Mouse (Mus musculus): ENCODE results near the gene 1700092M07Rik. TPM values are rescaled to one million over a fixed set of nuclear protein-coding genes. Genes with fewer than 3 reads are reported as not detected.
"Not testable (repeated sequence)": the region's sequence is repeated elsewhere in the genome, so short reads cannot be mapped to it uniquely, and the experiment has no call there.

The 1700092M07Rik gene
- polyA plus RNA-seq, 1 experiment from 2014 or later = 1.9 TPM

GRCm38 (mm10) chr19:8721378-8721777 is 19.1 kb upstream of the 1700092M07Rik start:
- WGBS = 82% methylated on average over 1 of the region's 1 CpGs
- H3K27ac ChIP-seq = no peak overlapping the region
- peak overlapping the region; percentile 43; the same call in 1 of the 2 replicates for H3K9ac ChIP-seq
- no peak for ATAC-seq (ENCODE audit: low FRiP score)
- H3K9me3 ChIP-seq = no peaks in the 10 kb centered on the region
- peaks cover 41% of the 10 kb centered on the region for H3K4me1 ChIP-seq (replicated peaks)
- no peaks in the 10 kb centered on the region for H3K27me3 ChIP-seq
- no peak overlapping the region; the same call in 1 of the 2 replicates for H3K4me3 ChIP-seq
- H3K4me2 ChIP-seq = peak overlapping the region; percentile 76
- peaks cover 20% of the 10 kb centered on the region for H3K36me3 ChIP-seq

GRCm38 (mm10) chr19:8722021-8722420 is 18.5 kb upstream of the 1700092M07Rik start:
- Histone ChIP-seq H3K4me1 (replicated peaks) (peaks cover 41% of the 10 kb centered on the region), H3K27me3 (no peaks in the 10 kb centered on the region)
- WGBS = 66% methylated on average over 4 of the region's 4 CpGs

GRCm38 (mm10) chr19:8722559-8722906 is 18.0 kb upstream of the 1700092M07Rik start:
- peak; percentile 44 for ATAC-seq (ENCODE audit: low FRiP score)
- peak overlapping the region; percentile 96 for H3K9ac ChIP-seq
- H3K4me1 ChIP-seq (replicated peaks) = peaks cover 41% of the 10 kb centered on the region
- no peaks in the 10 kb centered on the region for H3K9me3 ChIP-seq
- H3K4me3 ChIP-seq = peak overlapping the region; percentile 68
- H3K27me3 ChIP-seq = no peaks in the 10 kb centered on the region
- WGBS = 2% methylated on average over 5 of the region's 5 CpGs
- peak overlapping the region; percentile 76 for H3K4me2 ChIP-seq
- H3K27ac ChIP-seq = peak overlapping the region; percentile 96
- H3K36me3 ChIP-seq = peaks cover 28% of the 10 kb centered on the region

More at GRCm38 (mm10) chr19:8722021-8722420, 18.5 kb upstream of the 1700092M07Rik start:
- H3K4me3 ChIP-seq = peak overlapping the region; percentile 68
- H3K9me3 ChIP-seq = no peaks in the 10 kb centered on the region
- H3K9ac ChIP-seq = peak overlapping the region; percentile 96
- H3K27ac ChIP-seq = peak overlapping the region; percentile 96
- ATAC-seq (ENCODE audit: low FRiP score) = no peak
- peak overlapping the region; percentile 76 for H3K4me2 ChIP-seq
- H3K36me3 ChIP-seq = peaks cover 26% of the 10 kb centered on the region

GRCm38 (mm10) chr19:8722907-8723573 is 17.5 kb upstream of the 1700092M07Rik start, which contains the start of gene Slc3a2:
Slc3a2 (minus strand) TSS chr19:8723369.
- Histone ChIP-seq H3K27me3 (no peaks in the 10 kb centered on the region), H3K27ac (peak within 1 kb of the TSS; percentile 96), H3K36me3 (peaks cover 28% of the 10 kb centered on the region), H3K9me3 (no peaks in the 10 kb centered on the region), H3K4me3 (peak within 1 kb of the TSS; percentile 68), H3K4me2 (peak within 1 kb of the TSS; percentile 76), H3K4me1 (replicated peaks) (peaks cover 41% of the 10 kb centered on the region), H3K9ac (peak within 1 kb of the TSS; percentile 96)
- ATAC-seq (ENCODE audit: low FRiP score) = peak; percentile 96
- WGBS = under 1% methylated on average over 50 of the region's 50 CpGs

GRCm38 (mm10) chr19:8723574-8724346 is 16.8 kb upstream of the 1700092M07Rik start:
- H3K27me3 ChIP-seq = no peaks in the 10 kb centered on the region
- ATAC-seq (ENCODE audit: low FRiP score) = no peak
- H3K4me1 ChIP-seq (replicated peaks) = peaks cover 41% of the 10 kb centered on the region
- WGBS = under 1% methylated on average over 20 of the region's 20 CpGs
- peak overlapping the region; percentile 76 for H3K4me2 ChIP-seq
- H3K4me3 ChIP-seq = peak overlapping the region; percentile 68
- H3K9me3 ChIP-seq = no peaks in the 10 kb centered on the region
- H3K9ac ChIP-seq = peak overlapping the region; percentile 96
- peak overlapping the region; percentile 84 for H3K27ac ChIP-seq
- H3K36me3 ChIP-seq = peaks cover 28% of the 10 kb centered on the region

- peak overlapping the region; percentile 96 for H3K9ac ChIP-seq
- 1% methylated on average over 2 of the region's 2 CpGs for WGBS
- peak overlapping the region; percentile 84 for H3K27ac ChIP-seq
- no peak for ATAC-seq (ENCODE audit: low FRiP score)
- peaks cover 41% of the 10 kb centered on the region for H3K4me1 ChIP-seq (replicated peaks)
- no peaks in the 10 kb centered on the region for H3K9me3 ChIP-seq
- peak overlapping the region; percentile 68 for H3K4me3 ChIP-seq
- H3K36me3 ChIP-seq = peaks cover 28% of the 10 kb centered on the region
- no peaks in the 10 kb centered on the region for H3K27me3 ChIP-seq
- peak overlapping the region; percentile 76 for H3K4me2 ChIP-seq
Measured at GRCm38 (mm10) chr19:8724392-8724791, 16.1 kb upstream of the 1700092M07Rik start.

- peak overlapping the region; percentile 68 for H3K4me3 ChIP-seq
- H3K4me2 ChIP-seq = peak overlapping the region; percentile 76
- peak overlapping the region; percentile 96 for H3K9ac ChIP-seq
- 0 out of 2 replicates have a peak overlapping the region, but pooled peaks have one; percentile 84 for H3K27ac ChIP-seq
- H3K9me3 ChIP-seq = no peaks in the 10 kb centered on the region
- no peaks in the 10 kb centered on the region for H3K27me3 ChIP-seq
- H3K36me3 ChIP-seq = peaks cover 28% of the 10 kb centered on the region
- ATAC-seq (ENCODE audit: low FRiP score) = no peak
- 54% methylated on average over 4 of the region's 4 CpGs for WGBS
- peaks cover 41% of the 10 kb centered on the region for H3K4me1 ChIP-seq (replicated peaks)
Measured at GRCm38 (mm10) chr19:8725081-8725613, 15.4 kb upstream of the 1700092M07Rik start.

GRCm38 (mm10) chr19:8726609-8727390 is 13.7 kb upstream of the 1700092M07Rik start:
- Histone ChIP-seq H3K9ac (no peak overlapping the region), H3K27me3 (no peaks in the 10 kb centered on the region), H3K9me3 (no peaks in the 10 kb centered on the region), H3K4me1 (replicated peaks) (peaks cover 30% of the 10 kb centered on the region), H3K4me2 (no peak overlapping the region), H3K27ac (no peak overlapping the region), H3K4me3 (no peak overlapping the region), H3K36me3 (peaks cover 28% of the 10 kb centered on the region)
- no peak for ATAC-seq (ENCODE audit: low FRiP score)
- 18% methylated on average over 3 of the region's 3 CpGs for WGBS

- no peak overlapping the region for H3K4me2 ChIP-seq
- H3K27me3 ChIP-seq = no peaks in the 10 kb centered on the region; the same call in 1 of the 2 replicates
- no peaks in the 10 kb centered on the region for H3K9me3 ChIP-seq
- H3K36me3 ChIP-seq = peaks cover 28% of the 10 kb centered on the region
- ATAC-seq (ENCODE audit: low FRiP score) = no peak
- peaks cover 22% of the 10 kb centered on the region for H3K4me1 ChIP-seq (replicated peaks)
- no peak overlapping the region for H3K27ac ChIP-seq
- H3K4me3 ChIP-seq = no peak overlapping the region
- 35% methylated on average over 5 of the region's 5 CpGs for WGBS
- H3K9ac ChIP-seq = no peak overlapping the region
Measured at GRCm38 (mm10) chr19:8727495-8728114, 12.9 kb upstream of the 1700092M07Rik start.

GRCm38 (mm10) chr19:8728335-8729099 is 12.0 kb upstream of the 1700092M07Rik start:
- ATAC-seq (ENCODE audit: low FRiP score); H3K4me3 ChIP-seq; H3K9me3 ChIP-seq; H3K4me2 ChIP-seq; H3K27ac ChIP-seq; H3K27me3 ChIP-seq; H3K9ac ChIP-seq: not testable (repeated sequence)
- peaks cover 28% of the 10 kb centered on the region for H3K36me3 ChIP-seq
- WGBS = 47% methylated on average over 3 of the region's 3 CpGs
- peaks cover 22% of the 10 kb centered on the region for H3K4me1 ChIP-seq (replicated peaks)

GRCm38 (mm10) chr19:8734334-8734733 is 6.2 kb upstream of the 1700092M07Rik start:
- Histone ChIP-seq H3K4me1 (replicated peaks) (peaks cover 18% of the 10 kb centered on the region), H3K4me3 (no peak overlapping the region), H3K27me3 (no peaks in the 10 kb centered on the region; the same call in 1 of the 2 replicates), H3K9me3 (no peaks in the 10 kb centered on the region), H3K36me3 (peaks cover 19% of the 10 kb centered on the region), H3K9ac (no peak overlapping the region), H3K4me2 (no peak overlapping the region), H3K27ac (no peak overlapping the region)
- 80% methylated on average over 3 of the region's 3 CpGs for whole genome bisulfite sequencing
- no peak for ATAC-seq (ENCODE audit: low FRiP score)
